Mouse (Mus musculus): ENCODE results near the gene Tshz2. TPM values are rescaled to one million over a fixed set of nuclear protein-coding genes. Genes with fewer than 3 reads are reported as not detected.
A peak's percentile ranks its signal among the peaks of the same experiment; 100 is the strongest.

Gene Tshz2
- polyA plus RNA-seq, 1 experiment from 2014 or later: 5.4 TPM

GRCm38 (mm10) chr2:169699141-169699540 lies 66.3 kb downstream of the Tshz2 start:
- WGBS: 86% methylated on average over 5 of the region's 5 CpGs
- no peak overlapping the region for H3K4me2 ChIP-seq
- H3K27me3 ChIP-seq (replicated peaks; ENCODE audit: control insufficient read depth, insufficient read depth, low read length): no peaks in the 10 kb centered on the region
- ATAC-seq (replicated peaks; ENCODE audit: low FRiP score) (no peak), DNase-seq (ENCODE audit: low spot score) (no peak)
- no peak overlapping the region; the same call in 1 of the 2 replicates for H3K27ac ChIP-seq (ENCODE audit: low read depth, low read length)
- no peaks in the 10 kb centered on the region for H3K9me3 ChIP-seq (ENCODE audit: control insufficient read depth, low read length)
- no peak overlapping the region for H3K9ac ChIP-seq (ENCODE audit: low read depth, low read length)
- H3K4me1 ChIP-seq (replicated peaks; ENCODE audit: control insufficient read depth, insufficient read depth, low read length): no peaks in the 10 kb centered on the region; the same call in 1 of the 2 replicates
- H3K4me3 ChIP-seq (ENCODE audit: low read depth, low read length): no peak overlapping the region
- no peaks in the 10 kb centered on the region for H3K36me3 ChIP-seq (ENCODE audit: control insufficient read depth, insufficient read depth, low read length)

- Histone ChIP-seq H3K4me3 (ENCODE audit: low read depth, low read length) (no peak overlapping the region), H3K4me1 (replicated peaks; ENCODE audit: control insufficient read depth, insufficient read depth, low read length) (no peaks in the 10 kb centered on the region; the same call in 1 of the 2 replicates), H3K27me3 (replicated peaks; ENCODE audit: control insufficient read depth, insufficient read depth, low read length) (no peaks in the 10 kb centered on the region), H3K4me2 (no peak overlapping the region), H3K9ac (ENCODE audit: low read depth, low read length) (no peak overlapping the region), H3K36me3 (ENCODE audit: control insufficient read depth, insufficient read depth, low read length) (no peaks in the 10 kb centered on the region), H3K27ac (ENCODE audit: low read depth, low read length) (no peak overlapping the region; the same call in 1 of the 2 replicates), H3K9me3 (ENCODE audit: control insufficient read depth, low read length) (no peaks in the 10 kb centered on the region)
- WGBS: 50% methylated on average over 7 of the region's 7 CpGs
- no peak for DNase-seq (ENCODE audit: low spot score)
- peak; percentile 47 for ATAC-seq (replicated peaks; ENCODE audit: low FRiP score)
Measured at GRCm38 (mm10) chr2:169699862-169700511, 67.2 kb downstream of the Tshz2 start.

GRCm38 (mm10) chr2:169702725-169703486 lies 70.1 kb downstream of the Tshz2 start:
- H3K27ac ChIP-seq (ENCODE audit: low read depth, low read length): no peak overlapping the region
- no peak overlapping the region for H3K4me3 ChIP-seq (ENCODE audit: low read depth, low read length)
- no peak overlapping the region for H3K4me2 ChIP-seq
- H3K9ac ChIP-seq (ENCODE audit: low read depth, low read length): no peak overlapping the region
- H3K27me3 ChIP-seq (replicated peaks; ENCODE audit: control insufficient read depth, insufficient read depth, low read length): no peaks in the 10 kb centered on the region
- 30% methylated on average over 15 of the region's 15 CpGs for WGBS
- no peaks in the 10 kb centered on the region; the same call in 1 of the 2 replicates for H3K4me1 ChIP-seq (replicated peaks; ENCODE audit: control insufficient read depth, insufficient read depth, low read length)
- H3K36me3 ChIP-seq (ENCODE audit: control insufficient read depth, insufficient read depth, low read length): no peaks in the 10 kb centered on the region
- DNase-seq (ENCODE audit: low spot score) (no peak), ATAC-seq (replicated peaks; ENCODE audit: low FRiP score) (no peak)
- no peaks in the 10 kb centered on the region for H3K9me3 ChIP-seq (ENCODE audit: control insufficient read depth, low read length)

DNA sequence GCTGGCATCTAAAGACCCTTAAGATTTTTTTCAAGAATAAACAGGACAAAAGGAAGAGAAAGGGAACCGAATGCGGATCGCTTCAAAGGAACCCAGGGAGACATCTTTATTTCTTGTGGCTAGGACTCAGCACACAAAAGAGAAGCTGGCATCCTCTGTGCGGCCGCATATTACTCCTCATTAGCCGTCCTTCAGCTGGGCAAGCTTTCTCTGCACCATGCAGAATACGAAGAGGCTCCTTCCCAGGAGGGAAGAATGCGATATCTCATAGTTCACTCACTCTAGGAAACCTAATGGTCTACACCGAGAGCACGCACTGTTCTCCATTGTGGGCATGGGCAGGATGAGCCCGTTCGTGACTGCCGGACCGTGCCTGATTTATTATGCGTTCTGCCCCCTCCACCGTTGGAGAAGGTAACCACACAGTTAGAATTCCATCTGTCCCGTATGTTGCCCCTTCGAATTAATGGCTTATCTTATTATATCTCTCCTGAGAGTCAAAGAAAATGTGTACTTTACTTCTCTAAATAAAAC lies 89.0 kb downstream of the Tshz2 start:
- H3K4me3 ChIP-seq (ENCODE audit: low read depth, low read length): no peak overlapping the region
- no peaks in the 10 kb centered on the region for H3K36me3 ChIP-seq (ENCODE audit: control insufficient read depth, insufficient read depth, low read length)
- DNase-seq (ENCODE audit: low spot score) (no peak), ATAC-seq (replicated peaks; ENCODE audit: low FRiP score) (no peak)
- 82% methylated on average over 18 of the region's 18 CpGs for WGBS
- H3K4me1 ChIP-seq (replicated peaks; ENCODE audit: control insufficient read depth, insufficient read depth, low read length): peaks cover 5% of the 10 kb centered on the region
- H3K27ac ChIP-seq (ENCODE audit: low read depth, low read length): no peak overlapping the region
- H3K9ac ChIP-seq (ENCODE audit: low read depth, low read length): no peak overlapping the region
- H3K27me3 ChIP-seq (replicated peaks; ENCODE audit: control insufficient read depth, insufficient read depth, low read length): no peaks in the 10 kb centered on the region
- no peaks in the 10 kb centered on the region for H3K9me3 ChIP-seq (ENCODE audit: control insufficient read depth, low read length)
- no peak overlapping the region for H3K4me2 ChIP-seq

- Histone ChIP-seq H3K4me2 (no peak overlapping the region), H3K4me1 (replicated peaks; ENCODE audit: control insufficient read depth, insufficient read depth, low read length) (peaks cover 5% of the 10 kb centered on the region), H3K9ac (ENCODE audit: low read depth, low read length) (no peak overlapping the region), H3K27me3 (replicated peaks; ENCODE audit: control insufficient read depth, insufficient read depth, low read length) (no peaks in the 10 kb centered on the region), H3K27ac (ENCODE audit: low read depth, low read length) (no peak overlapping the region), H3K36me3 (ENCODE audit: control insufficient read depth, insufficient read depth, low read length) (no peaks in the 10 kb centered on the region), H3K9me3 (ENCODE audit: control insufficient read depth, low read length) (no peaks in the 10 kb centered on the region), H3K4me3 (ENCODE audit: low read depth, low read length) (no peak overlapping the region)
- DNase-seq (ENCODE audit: low spot score) (no peak), ATAC-seq (replicated peaks; ENCODE audit: low FRiP score) (no peak)
- 71% methylated on average over 6 of the region's 6 CpGs for WGBS
Measured at GRCm38 (mm10) chr2:169722341-169722740, 89.5 kb downstream of the Tshz2 start.

GRCm38 (mm10) chr2:169723645-169724462 lies 91.0 kb downstream of the Tshz2 start:
- peak overlapping the region; percentile 64; the same call in 1 of the 2 replicates for H3K27ac ChIP-seq (ENCODE audit: low read depth, low read length)
- 43% methylated on average over 24 of the region's 24 CpGs for WGBS
- H3K9me3 ChIP-seq (ENCODE audit: control insufficient read depth, low read length): no peaks in the 10 kb centered on the region
- no peaks in the 10 kb centered on the region for H3K27me3 ChIP-seq (replicated peaks; ENCODE audit: control insufficient read depth, insufficient read depth, low read length)
- no peak overlapping the region for H3K9ac ChIP-seq (ENCODE audit: low read depth, low read length)
- H3K4me2 ChIP-seq: peak overlapping the region; percentile 4; the same call in 1 of the 2 replicates
- no peak overlapping the region for H3K4me3 ChIP-seq (ENCODE audit: low read depth, low read length)
- H3K4me1 ChIP-seq (replicated peaks; ENCODE audit: control insufficient read depth, insufficient read depth, low read length): peaks cover 2% of the 10 kb centered on the region
- ATAC-seq (replicated peaks; ENCODE audit: low FRiP score) (no peak), DNase-seq (ENCODE audit: low spot score) (no peak)
- H3K36me3 ChIP-seq (ENCODE audit: control insufficient read depth, insufficient read depth, low read length): no peaks in the 10 kb centered on the region

DNA sequence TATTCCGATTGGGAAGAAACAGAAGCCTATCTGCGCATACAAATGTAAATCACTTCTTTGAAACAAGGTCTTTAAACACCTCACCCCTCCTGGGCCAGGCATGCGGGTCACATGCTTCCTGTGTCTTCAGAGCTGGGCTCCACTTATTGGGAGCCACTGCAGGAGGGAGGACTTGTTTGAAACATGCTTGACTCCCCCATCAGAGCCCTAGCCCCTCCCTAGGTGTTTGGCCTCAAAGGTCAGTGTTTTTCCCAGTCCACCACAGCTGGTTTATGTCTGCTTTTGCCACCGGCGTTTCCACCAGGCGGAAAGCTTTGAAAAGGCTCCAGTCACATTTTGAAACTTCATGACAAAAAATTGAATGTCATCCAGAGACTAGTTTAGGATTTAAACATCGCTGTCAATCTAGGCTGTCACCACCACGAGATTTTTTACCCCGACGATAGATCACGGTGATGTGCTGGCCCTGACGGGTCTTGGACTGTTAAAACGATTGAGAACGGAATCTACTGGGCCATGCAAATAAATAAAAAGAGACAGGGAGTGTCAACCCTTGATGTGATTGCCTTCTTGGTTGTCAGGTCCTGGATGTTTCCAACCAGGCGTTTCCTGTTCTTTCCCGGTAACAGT lies 96.0 kb downstream of the Tshz2 start:
- H3K4me2 ChIP-seq: no peak overlapping the region
- H3K27me3 ChIP-seq (replicated peaks; ENCODE audit: control insufficient read depth, insufficient read depth, low read length): no peaks in the 10 kb centered on the region
- no peak overlapping the region for H3K9ac ChIP-seq (ENCODE audit: low read depth, low read length)
- H3K9me3 ChIP-seq (ENCODE audit: control insufficient read depth, low read length): no peaks in the 10 kb centered on the region
- WGBS: 60% methylated on average over 16 of the region's 16 CpGs
- ATAC-seq (replicated peaks; ENCODE audit: low FRiP score): no peak
- no peak overlapping the region for H3K4me3 ChIP-seq (ENCODE audit: low read depth, low read length)
- H3K4me1 ChIP-seq (replicated peaks; ENCODE audit: control insufficient read depth, insufficient read depth, low read length): no peaks in the 10 kb centered on the region; the same call in none of the 2 replicates
- no peaks in the 10 kb centered on the region for H3K36me3 ChIP-seq (ENCODE audit: control insufficient read depth, insufficient read depth, low read length)
- H3K27ac ChIP-seq (ENCODE audit: low read depth, low read length): no peak overlapping the region
- peak; percentile 46 for DNase-seq (ENCODE audit: low spot score)

- ATAC-seq (replicated peaks; ENCODE audit: low FRiP score) (no peak), DNase-seq (ENCODE audit: low spot score) (no peak)
- H3K4me1 ChIP-seq (replicated peaks; ENCODE audit: control insufficient read depth, insufficient read depth, low read length): no peaks in the 10 kb centered on the region; the same call in 1 of the 2 replicates
- 59% methylated on average over 7 of the region's 7 CpGs for WGBS
- H3K9ac ChIP-seq (ENCODE audit: low read depth, low read length): no peak overlapping the region
- no peak overlapping the region for H3K4me2 ChIP-seq
- no peak overlapping the region for H3K27ac ChIP-seq (ENCODE audit: low read depth, low read length)
- no peaks in the 10 kb centered on the region for H3K27me3 ChIP-seq (replicated peaks; ENCODE audit: control insufficient read depth, insufficient read depth, low read length)
- H3K36me3 ChIP-seq (ENCODE audit: control insufficient read depth, insufficient read depth, low read length): no peaks in the 10 kb centered on the region
- H3K4me3 ChIP-seq (ENCODE audit: low read depth, low read length): no peak overlapping the region
- H3K9me3 ChIP-seq (ENCODE audit: control insufficient read depth, low read length): no peaks in the 10 kb centered on the region
Measured at GRCm38 (mm10) chr2:169730551-169730996, 97.8 kb downstream of the Tshz2 start.
